Mouse (Mus musculus) kidney, postnatal 36 days (tissue): ENCODE measurements around the gene Flywch1.

Experiments used
- DNase-seq, 2 experiments: peaks; one replicate each; pipeline ENCODE4 v3.0.0; 2021 to 2022; ENCODE audit warnings: mixed read lengths in 2 of 2

The Flywch1 gene

DNA sequence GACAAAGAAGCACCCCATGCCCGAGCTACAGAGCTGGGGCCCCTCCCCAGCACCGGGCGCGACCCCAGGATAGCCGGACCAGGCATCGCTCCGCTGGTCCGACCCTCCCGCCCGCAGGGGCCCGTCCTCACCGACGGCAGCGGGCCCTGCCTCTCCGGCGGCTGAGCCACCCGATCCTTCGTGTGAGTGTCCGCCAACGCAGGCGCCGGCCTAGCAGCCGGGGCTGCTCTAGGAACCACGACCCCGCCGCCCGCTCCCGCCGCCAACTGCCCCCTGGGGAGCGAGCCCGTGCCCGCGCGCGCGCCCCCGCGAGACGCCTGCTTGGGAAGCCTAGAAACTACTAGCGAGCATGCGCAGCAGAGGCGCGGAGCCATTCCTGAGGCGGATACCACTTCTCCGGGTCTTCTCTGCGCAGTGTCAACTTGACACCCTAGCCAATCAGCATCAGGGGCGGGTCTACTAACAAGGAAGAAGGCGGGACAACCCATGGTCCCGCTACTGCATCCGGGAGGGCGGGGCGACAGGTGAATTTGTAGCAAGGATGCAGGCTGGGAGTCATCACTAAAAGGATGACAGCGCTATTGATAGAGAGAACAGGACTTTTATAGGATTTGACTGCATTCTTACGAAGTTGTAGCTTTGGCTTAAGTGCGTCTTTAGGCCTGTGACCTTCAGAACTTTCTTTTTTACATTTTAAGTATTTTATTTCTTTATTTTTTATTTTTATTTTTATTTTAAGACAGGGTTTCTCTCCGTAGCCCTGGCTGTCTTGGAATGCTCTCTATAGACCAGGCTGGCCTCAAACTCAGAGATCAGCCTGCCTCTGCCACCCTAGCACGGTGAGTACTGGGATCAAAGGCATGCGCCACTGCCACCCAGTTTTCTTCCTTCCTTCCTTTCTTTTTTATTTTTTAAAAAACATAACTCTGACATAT is at the start of gene Flywch1:
Gene Flywch1, minus strand, starts transcription at position 319 of the 935 bp plus-strand sequence.
- peak; percentile 98 to 99 for DNase-seq

- DNase-seq = no peak
Observed at GRCm38 (mm10) chr17:23820731-23821130, 49.3 kb upstream of the Flywch1 start.

DNA sequence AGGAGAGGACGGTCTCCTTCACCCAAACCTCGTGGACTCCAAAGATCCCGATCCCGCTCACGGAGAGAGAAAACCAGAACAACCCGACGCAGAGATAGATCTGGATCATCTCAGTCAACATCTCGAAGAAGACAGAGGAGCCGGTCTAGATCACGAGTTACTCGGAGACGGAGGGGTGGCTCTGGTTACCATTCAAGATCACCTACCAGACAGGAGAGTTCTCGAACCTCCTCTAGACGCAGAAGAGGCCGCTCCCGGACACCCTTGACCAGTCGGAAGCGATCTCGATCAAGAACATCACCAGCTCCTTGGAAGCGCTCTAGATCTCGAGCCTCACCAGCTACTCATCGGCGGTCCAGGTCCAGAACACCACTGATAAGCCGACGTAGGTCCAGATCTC is 47.8 kb upstream of the Flywch1 start:
- DNase-seq = no peak

DNA sequence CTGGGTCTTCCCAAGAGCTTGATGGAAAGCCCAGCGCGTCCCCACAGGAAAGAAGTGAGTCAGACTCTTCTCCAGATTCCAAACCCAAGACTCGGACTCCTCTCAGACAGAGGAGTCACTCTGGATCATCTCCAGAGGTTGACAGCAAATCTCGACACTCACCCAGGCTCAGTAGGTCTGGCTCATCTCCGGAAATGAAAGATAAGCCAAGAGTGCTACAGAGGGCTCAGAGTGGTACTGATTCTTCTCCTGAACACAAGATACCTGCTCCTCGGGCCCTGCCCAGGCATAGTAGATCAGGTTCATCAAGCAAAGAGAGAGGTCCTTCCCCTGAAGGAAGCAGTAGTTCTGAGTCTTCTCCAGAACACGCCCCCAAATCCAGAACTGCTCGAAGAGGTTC is 47.2 kb upstream of the Flywch1 start:
- DNase-seq = no peak

GRCm38 (mm10) chr17:23815641-23816040 is 44.2 kb upstream of the Flywch1 start:
- no peak for DNase-seq

DNA sequence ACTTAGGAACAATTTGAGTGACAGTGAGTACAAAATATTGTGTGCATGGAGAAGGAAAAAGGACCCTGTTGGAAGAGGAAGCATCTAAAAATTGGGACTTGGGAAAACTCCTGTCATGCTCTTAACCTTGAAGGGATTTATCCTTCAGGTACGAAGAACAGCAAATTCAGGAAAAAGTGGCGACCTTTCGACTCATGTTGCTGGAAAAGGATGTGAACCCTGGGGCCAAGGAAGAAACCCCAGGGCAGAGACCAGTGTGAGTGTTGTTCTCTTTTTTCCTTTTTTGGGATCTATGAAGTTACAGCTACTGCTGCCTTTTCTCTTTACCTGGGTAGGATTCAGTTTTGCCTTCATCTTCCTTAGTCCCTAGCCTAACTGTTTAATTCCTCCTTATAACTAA is 36.5 kb upstream of the Flywch1 start:
- peak; percentile 39 to 48 for DNase-seq

DNA sequence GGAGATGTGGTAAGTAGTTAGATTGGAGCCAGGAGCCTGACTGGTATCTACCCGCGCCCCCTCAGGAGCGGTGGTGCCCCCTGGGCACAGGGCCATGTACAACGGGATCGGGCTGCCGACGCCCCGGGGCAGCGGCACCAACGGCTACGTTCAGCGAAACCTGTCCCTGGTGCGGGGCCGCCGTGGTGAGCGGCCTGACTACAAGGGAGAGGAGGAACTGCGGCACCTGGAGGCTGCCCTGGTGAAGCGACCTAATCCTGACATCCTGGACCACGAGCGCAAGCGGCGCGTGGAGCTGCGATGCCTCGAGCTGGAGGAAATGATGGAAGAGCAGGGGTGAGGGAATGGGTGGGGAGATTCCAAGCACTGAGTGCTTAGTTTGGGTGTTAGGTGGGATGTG is 35.5 kb upstream of the Flywch1 start:
- DNase-seq = peak; percentile 73 to 80

DNA sequence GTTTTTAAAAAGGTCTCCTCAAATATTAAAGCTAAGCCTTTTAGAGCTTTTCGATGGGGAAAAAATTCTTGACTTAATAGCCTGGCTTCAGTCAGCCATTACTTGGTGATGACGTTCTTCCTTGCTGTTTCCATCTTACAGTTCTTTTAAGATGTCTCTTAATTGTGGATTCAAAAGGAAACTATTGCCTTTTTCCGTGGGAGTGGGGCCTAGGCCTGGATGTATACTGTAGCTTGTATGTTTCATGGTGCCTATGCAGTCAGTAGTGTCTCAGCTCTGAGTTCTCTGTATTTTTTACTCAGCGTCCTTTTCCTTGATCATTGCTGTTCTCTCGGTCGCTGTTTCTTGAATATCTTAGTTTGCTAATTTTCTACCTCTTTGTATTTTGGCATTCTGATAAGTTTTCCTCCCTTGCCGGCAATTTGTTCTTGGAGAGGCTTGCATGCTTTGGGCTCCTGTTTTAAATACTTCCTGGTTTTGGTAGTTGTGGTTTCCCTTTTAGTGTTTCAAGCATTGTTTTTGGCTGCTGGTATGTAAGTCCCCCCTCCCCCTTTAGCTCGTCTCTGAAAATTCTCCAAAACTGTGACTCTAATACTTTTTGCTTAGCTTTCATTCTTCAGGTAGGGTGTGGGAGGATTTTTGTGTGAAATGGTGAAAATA is 33.2 kb upstream of the Flywch1 start:
- no peak for DNase-seq

DNA sequence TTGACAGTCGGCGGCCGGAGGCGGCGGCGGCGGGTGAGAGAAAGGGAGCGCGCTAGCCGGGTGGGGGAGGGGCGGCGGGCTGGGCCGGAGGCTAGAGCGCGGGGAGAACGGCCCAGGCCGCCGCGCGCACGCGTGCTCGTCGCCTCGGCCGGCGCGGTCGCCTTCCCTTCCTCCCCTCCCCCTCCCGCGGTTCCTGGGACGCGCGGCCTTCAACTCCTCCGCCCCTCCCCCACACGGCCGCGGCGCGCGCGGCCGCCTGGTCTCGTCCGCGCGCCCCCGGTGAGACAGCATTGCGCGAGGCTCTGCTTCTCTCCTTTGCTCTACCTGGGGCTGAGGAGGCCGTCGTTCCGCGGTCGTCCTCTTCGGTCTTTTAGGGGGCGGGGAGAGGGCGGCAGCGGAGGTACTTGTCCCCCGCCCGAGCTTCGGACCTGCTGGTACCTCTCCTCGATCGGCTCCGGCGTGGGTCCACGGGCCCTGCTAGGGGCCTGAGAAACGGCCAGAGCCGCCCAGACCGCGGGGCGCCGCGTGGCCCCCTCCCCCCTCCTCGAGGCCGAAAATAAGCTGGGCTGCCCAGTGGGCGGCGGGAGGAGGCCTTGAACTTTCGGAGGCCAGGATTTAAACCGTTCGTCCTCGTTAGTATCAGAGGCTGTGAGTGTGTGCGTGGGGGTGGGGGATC is 32.1 kb upstream of the Flywch1 start:
- DNase-seq = peak; percentile 87 to 93

DNA sequence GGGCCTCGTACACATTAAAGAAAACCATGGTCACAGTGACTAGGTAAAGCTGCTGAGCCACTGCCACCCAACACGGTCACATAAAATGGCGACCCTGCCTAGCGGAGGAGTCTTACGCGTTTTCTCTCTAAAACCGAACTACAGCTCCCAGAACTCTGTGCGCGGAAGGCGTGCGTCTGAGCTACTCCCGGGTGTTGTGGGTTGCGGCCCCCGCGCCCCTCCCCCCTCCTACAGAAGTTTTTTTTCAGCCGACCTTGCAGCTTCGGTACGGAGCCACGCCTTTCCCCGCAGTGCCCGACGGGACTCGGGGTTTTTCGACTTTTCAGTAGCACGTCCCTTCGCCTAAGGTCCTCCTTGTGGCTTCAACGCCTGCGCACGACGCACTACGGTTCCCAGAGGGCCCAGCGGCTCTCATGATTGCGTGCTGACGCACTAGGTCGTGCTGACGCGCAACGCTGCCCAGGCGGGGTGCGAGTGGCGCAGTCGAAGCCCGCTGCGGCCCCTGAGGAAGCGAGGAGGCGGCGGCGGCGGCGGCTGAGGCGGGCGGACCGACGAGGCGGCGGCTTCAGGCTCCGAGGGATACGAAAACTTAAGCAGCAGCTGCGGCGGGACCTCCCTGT is 31.5 kb upstream of the Flywch1 start:
- peak; percentile 98 to 99 for DNase-seq

GRCm38 (mm10) chr17:23801627-23802026 is 30.2 kb upstream of the Flywch1 start:
- no peak for DNase-seq

- DNase-seq = no peak
Observed at GRCm38 (mm10) chr17:23797316-23797715, 25.9 kb upstream of the Flywch1 start.

DNA sequence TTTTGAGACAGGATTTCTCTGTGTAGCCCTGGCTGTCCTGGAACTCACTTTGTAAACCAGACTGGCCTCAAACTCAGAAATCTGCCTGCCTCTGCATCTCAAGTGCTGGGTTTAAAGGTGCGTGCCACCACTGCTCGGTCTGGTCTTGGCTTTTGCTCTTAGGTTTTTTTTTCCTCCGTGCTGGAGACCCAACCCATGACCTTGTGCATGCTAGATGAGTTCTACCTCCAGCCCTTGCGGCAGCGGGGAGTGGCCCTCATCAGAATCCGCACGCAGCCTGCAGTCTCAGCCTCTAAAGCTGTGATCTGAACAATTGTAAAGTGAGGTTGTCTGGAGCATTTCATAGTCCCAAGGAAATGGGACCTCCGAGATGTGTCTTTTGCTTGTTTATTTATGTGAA is 23.9 kb upstream of the Flywch1 start:
- no peak for DNase-seq

GRCm38 (mm10) chr17:23791079-23791357 is 19.6 kb upstream of the Flywch1 start:
- peak in 1 of 2 experiments; percentile 34 for DNase-seq

DNA sequence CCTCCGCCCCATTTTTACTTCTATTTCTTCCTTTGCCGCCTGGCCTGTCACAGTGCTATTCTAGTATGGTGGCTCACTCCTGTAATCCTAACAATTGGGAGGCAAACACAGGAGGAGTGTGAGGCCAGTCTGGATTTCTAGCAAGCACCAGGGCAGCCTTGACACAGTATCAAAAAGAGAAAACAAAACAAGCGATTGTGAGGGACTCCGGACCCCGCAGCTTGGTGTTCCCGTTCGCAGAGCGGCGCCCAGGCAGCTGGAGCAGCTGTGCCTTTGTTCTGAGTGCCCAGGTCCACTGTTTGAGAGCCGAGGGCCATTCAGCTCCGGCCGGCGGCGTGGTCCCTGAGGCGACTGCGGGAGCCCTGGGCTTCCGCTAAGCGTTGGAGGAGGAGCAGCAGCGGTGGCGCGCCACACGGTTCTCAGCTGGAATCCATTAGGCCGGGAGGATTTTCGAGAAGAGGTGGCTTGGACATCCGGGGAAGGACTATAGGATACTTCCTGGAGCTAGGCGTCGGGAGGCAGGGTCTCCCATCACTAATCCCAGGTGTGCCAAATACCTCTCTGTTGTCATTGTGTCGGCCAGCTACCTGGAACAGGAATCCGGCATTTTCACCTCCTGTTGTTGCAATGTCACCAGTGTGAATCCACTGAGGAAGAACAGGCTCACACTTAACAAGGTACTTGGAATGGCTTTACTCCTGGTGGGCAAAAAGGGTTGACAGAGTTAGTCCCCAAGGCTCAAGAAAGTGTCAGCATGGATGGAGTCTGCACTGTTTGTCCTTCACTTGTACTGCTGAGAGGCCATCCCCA is 19.1 kb upstream of the Flywch1 start, which contains the start of gene Srrm2:
Gene Srrm2, plus strand, starts transcription at position 264 of the 810 bp plus-strand sequence.
- peak; percentile 51 to 79 for DNase-seq

GRCm38 (mm10) chr17:23789749-23790268 is 18.4 kb upstream of the Flywch1 start:
- DNase-seq = no peak

DNA sequence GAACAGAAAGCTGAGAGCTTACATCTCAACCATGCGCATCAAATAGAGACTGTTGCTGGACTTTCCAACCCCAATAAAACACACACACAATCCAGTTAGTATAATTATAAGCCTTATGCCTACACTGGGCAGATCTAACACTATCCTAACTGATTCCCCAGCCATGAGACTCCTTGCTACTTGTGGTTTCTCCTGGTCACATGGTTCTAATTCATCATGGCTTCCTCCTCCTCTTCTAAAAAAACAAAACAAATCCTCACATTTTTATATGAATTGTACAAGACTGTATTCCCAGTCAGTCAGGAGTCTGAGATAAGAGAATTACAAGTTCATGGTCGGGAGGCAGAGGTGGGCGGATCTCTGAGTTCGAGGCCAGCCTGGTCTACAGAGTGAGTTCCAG is 17.6 kb upstream of the Flywch1 start:
- DNase-seq = no peak

GRCm38 (mm10) chr17:23786510-23786931 is 15.1 kb upstream of the Flywch1 start:
- DNase-seq = peak; percentile 22 to 43

DNA sequence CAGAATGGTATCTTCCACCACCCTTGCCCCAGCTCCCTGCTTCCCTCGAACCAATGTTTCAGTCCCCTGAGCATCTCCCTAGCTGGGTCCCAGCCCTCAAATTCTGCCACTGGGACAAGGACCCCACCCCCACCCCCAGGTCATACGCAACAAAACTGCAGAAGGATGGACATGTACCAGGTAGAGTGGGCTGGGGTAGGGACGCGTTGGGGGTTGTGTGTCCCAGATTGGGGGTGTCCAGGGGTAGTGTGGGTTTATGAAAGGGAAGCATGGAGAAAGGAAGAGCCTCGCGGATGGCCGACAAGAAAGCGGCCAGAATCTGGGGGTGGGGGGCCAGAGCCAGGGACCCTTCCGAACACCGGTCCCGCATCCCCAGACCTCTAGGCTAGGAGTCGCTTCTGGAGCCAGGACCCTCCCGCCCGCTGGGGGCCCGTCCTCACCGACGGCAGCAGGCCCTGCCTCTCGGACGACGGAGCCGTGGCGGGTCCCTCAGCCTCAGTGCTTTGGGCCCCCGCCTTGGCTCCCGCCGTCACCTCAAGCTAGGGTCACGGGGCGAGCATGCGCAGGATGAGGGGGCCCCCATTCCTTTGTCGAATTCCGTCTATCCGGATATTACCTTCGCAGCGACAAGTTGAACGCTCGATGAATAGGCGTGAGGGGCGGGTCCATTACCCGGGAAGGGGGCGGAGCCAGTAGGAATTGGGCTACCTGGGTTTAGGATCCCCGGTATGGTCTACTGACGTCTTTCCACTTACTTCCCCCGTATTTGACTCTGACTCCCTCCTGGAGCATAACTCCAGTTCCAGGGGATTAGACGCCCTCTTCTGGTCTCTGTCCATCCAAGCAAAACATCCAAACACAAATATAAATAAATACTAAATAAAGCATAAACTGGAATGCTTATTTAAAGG is 14.4 kb upstream of the Flywch1 start, which contains the start of gene Flywch2:
Gene Flywch2, minus strand, starts transcription at position 521 of the 911 bp plus-strand sequence.
- peak; percentile 87 to 89 for DNase-seq

DNA sequence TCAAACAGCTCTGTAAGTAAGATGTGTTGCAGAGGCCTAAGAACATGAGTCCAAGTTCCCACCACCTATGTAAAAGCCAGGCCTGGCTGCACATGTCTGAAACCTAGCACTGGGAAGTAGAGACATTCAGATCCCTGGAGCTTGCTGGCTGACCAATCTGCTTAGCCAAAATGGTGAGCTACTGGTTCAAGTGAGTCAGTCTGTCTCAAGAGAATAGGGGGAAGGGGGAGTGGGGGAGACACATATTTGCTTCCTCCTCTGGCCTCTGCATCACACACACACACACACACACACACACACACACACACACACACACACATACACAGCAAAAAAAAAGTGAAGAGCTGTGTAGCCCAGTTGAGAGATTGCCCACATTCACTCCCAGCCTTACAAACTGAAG is 11.9 kb upstream of the Flywch1 start:
- DNase-seq = no peak

DNA sequence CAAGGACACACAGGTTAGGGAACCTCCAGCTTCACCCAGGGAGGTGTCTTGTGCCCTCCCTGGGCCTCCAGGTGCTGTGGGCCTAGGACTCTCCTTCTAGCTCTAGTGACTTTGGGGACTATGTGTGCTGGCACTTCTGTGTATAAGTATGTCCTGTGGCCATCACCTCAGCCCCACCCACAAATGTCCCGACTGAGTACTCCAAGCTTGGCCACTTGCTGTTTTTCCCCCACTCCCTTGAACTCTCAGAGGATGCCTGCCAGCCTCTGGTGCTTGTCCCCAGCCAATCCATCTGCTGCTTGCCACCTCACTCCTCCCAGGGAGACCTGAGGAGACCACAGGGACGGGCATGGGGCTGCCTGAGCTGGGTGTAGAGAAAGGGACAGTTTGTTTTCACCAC is 7.0 kb upstream of the Flywch1 start:
- no peak for DNase-seq
